Mouse (Mus musculus): ENCODE results near the gene Frmd4a.

GRCm38 (mm10) chr2:4154654-4155047 is 137.1 kb downstream of the Frmd4a start:
- TF ChIP-seq CTCF (IDR thresholded peaks at IDR 0.05; ENCODE audit: low read depth) (no peak), EP300 (IDR thresholded peaks at IDR 0.05; ENCODE audit: low read depth) (no peak)

All from liver, postnatal 0 days (tissue).